Mouse (Mus musculus) small intestine, adult 2 months (tissue): ENCODE data around the gene Gdf15.

ENCODE experiments used
- CTCF ChIP-seq: fragments of 200-500 bp; IDR thresholded peaks from 2 replicates; pipeline ENCODE4 v1.5.1; 2012; ENCODE audit warnings: low read depth, mild to moderate bottlenecking, control low read depth, inconsistent platforms, low read length, moderate library complexity, mixed read lengths; ENCODE audit not compliant: insufficient replicate concordance, insufficient read length; ENCODE audit errors: extremely low read depth
- POLR2A ChIP-seq: fragments of 200-500 bp; IDR thresholded peaks from 2 replicates; pipeline ENCODE4 v1.6.1; 2012; ENCODE audit warnings: low read depth, mild to moderate bottlenecking, control low read depth, inconsistent platforms, low read length, moderate library complexity

- TF ChIP-seq POLR2A (no peak), CTCF (no peak)
Measured at GRCm38 (mm10) chr8:70660273-70660725, 28.0 kb upstream of the Gdf15 start, which contains the start of gene Pgpep1.
